Mouse (Mus musculus): ENCODE measurements around the gene Zfp661. TPM values are rescaled to one million over a fixed set of nuclear protein-coding genes. Genes with fewer than 3 reads are reported as not detected.
A peak's percentile ranks its signal among the peaks of the same experiment; 100 is the strongest.

Gene Zfp661
- polyA plus RNA-seq, 1 experiment from 2014 or later, result 2.4 TPM

GRCm38 (mm10) chr2:127551078-127551477, 35.8 kb downstream of the Zfp661 start:
- no peak for ATAC-seq (ENCODE audit: insufficient number of reproducible peaks, insufficient read depth, low FRiP score, low read depth)
- H3K36me3 ChIP-seq (ENCODE audit: control insufficient read depth, insufficient read depth, low read length), result no peaks in the 10 kb centered on the region
- no peak overlapping the region for H3K9ac ChIP-seq (ENCODE audit: low read length)
- H3K27me3 ChIP-seq (ENCODE audit: control insufficient read depth, insufficient read depth, low read length), result 0 out of 2 replicates have a peak, but pooled peaks cover 3% of the 10 kb centered on the region
- H3K4me3 ChIP-seq (ENCODE audit: control insufficient read depth in 1 of 2, insufficient read depth in 1 of 2, low read depth in 1 of 2, low read length in 2 of 2), result no peak overlapping the region
- no peaks in the 10 kb centered on the region for H3K9me3 ChIP-seq (ENCODE audit: control insufficient read depth, low read length)
- WGBS, result 56% methylated on average over 5 of the region's 5 CpGs
- H3K4me1 ChIP-seq (ENCODE audit: control insufficient read depth in 2 of 2, insufficient read depth in 2 of 2, low read length in 2 of 2), result no peaks in the 10 kb centered on the region
- no peak overlapping the region for H3K4me2 ChIP-seq (ENCODE audit: low read length)
- H3K27ac ChIP-seq (replicated peaks in 1 of 2; ENCODE audit: control insufficient read depth in 1 of 2, insufficient read depth in 1 of 2, low read depth in 2 of 2, low read length in 2 of 2), result no peak overlapping the region

- Histone ChIP-seq H3K9ac (ENCODE audit: low read length) (no peak overlapping the region), H3K4me3 (ENCODE audit: control insufficient read depth in 1 of 2, insufficient read depth in 1 of 2, low read depth in 1 of 2, low read length in 2 of 2) (no peak overlapping the region), H3K4me2 (ENCODE audit: low read length) (no peak overlapping the region), H3K4me1 (ENCODE audit: control insufficient read depth in 2 of 2, insufficient read depth in 2 of 2, low read length in 2 of 2) (no peaks in the 10 kb centered on the region), H3K27me3 (ENCODE audit: control insufficient read depth, insufficient read depth, low read length) (peaks cover 4% of the 10 kb centered on the region; the same call in 1 of the 2 replicates), H3K27ac (replicated peaks in 1 of 2; ENCODE audit: control insufficient read depth in 1 of 2, insufficient read depth in 1 of 2, low read depth in 2 of 2, low read length in 2 of 2) (no peak overlapping the region), H3K9me3 (ENCODE audit: control insufficient read depth, low read length) (no peaks in the 10 kb centered on the region), H3K36me3 (ENCODE audit: control insufficient read depth, insufficient read depth, low read length) (no peaks in the 10 kb centered on the region)
- 63% methylated on average over 1 of the region's 1 CpGs for WGBS
- no peak for ATAC-seq (ENCODE audit: insufficient number of reproducible peaks, insufficient read depth, low FRiP score, low read depth)
Measured at GRCm38 (mm10) chr2:127550446-127550845, 36.4 kb downstream of the Zfp661 start.

DNA sequence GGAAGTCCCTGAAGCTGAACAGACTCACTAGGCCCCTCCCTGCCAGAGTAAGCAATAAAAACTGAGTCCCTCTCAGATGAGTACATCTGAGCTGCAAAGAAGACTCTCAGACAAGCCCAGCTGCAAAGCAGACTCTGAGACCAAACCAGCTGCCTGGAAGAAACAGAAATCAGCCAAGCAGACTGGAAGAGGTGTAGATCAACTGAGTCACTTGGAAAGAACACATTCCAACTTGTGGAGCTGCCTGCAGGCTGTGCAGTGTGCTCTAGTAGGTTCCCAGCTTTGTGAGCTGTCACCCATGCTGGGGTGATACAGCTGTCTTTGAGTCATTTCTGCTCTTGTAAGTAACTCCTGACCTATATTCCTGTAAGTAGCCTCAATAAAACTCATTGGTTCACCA, 37.2 kb downstream of the Zfp661 start:
- Histone ChIP-seq H3K4me1 (ENCODE audit: control insufficient read depth in 2 of 2, insufficient read depth in 2 of 2, low read length in 2 of 2) (no peaks in the 10 kb centered on the region), H3K27ac (replicated peaks in 1 of 2; ENCODE audit: control insufficient read depth in 1 of 2, insufficient read depth in 1 of 2, low read depth in 2 of 2, low read length in 2 of 2) (no peak overlapping the region), H3K27me3 (ENCODE audit: control insufficient read depth, insufficient read depth, low read length) (peaks cover 11% of the 10 kb centered on the region; the same call in 1 of the 2 replicates), H3K9me3 (ENCODE audit: control insufficient read depth, low read length) (no peaks in the 10 kb centered on the region), H3K36me3 (ENCODE audit: control insufficient read depth, insufficient read depth, low read length) (no peaks in the 10 kb centered on the region), H3K4me2 (ENCODE audit: low read length) (no peak overlapping the region), H3K4me3 (ENCODE audit: control insufficient read depth in 1 of 2, insufficient read depth in 1 of 2, low read depth in 1 of 2, low read length in 2 of 2) (no peak overlapping the region), H3K9ac (ENCODE audit: low read length) (no peak overlapping the region)
- ATAC-seq (ENCODE audit: insufficient number of reproducible peaks, insufficient read depth, low FRiP score, low read depth), result no peak

GRCm38 (mm10) chr2:127548342-127549074, 38.4 kb downstream of the Zfp661 start:
- WGBS, result 63% methylated on average over 5 of the region's 5 CpGs
- Histone ChIP-seq H3K4me2 (ENCODE audit: low read length) (no peak overlapping the region), H3K27ac (replicated peaks in 1 of 2; ENCODE audit: control insufficient read depth in 1 of 2, insufficient read depth in 1 of 2, low read depth in 2 of 2, low read length in 2 of 2) (no peak overlapping the region), H3K36me3 (ENCODE audit: control insufficient read depth, insufficient read depth, low read length) (no peaks in the 10 kb centered on the region), H3K4me3 (ENCODE audit: control insufficient read depth in 1 of 2, insufficient read depth in 1 of 2, low read depth in 1 of 2, low read length in 2 of 2) (no peak overlapping the region), H3K4me1 (ENCODE audit: control insufficient read depth in 2 of 2, insufficient read depth in 2 of 2, low read length in 2 of 2) (no peaks in the 10 kb centered on the region), H3K27me3 (ENCODE audit: control insufficient read depth, insufficient read depth, low read length) (peaks cover 20% of the 10 kb centered on the region), H3K9me3 (ENCODE audit: control insufficient read depth, low read length) (no peaks in the 10 kb centered on the region), H3K9ac (ENCODE audit: low read length) (no peak overlapping the region)
- ATAC-seq (ENCODE audit: insufficient number of reproducible peaks, insufficient read depth, low FRiP score, low read depth), result no peak

DNA sequence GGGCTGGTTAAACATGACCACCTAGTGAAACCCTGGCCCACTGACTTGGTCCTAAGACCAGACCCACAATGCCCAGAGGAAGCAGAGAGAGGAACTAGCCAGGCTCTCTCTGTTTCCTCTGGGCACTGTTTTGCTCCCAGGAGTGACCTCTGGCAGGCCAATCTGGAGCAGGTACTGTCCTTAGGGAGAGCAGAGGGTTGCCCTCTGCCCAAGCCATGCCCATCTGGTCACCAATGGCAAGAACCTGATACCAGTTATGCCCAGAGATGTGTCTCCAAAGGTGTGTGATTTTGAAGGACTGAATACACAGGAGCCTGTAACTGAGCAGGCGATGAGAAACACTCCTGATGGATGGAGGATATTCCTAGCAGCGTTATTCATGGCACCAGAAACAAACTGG, 45.2 kb downstream of the Zfp661 start:
- Histone ChIP-seq H3K4me3 (ENCODE audit: control insufficient read depth in 1 of 2, insufficient read depth in 1 of 2, low read depth in 1 of 2, low read length in 2 of 2) (no peak overlapping the region), H3K4me2 (ENCODE audit: low read length) (no peak overlapping the region), H3K36me3 (ENCODE audit: control insufficient read depth, insufficient read depth, low read length) (no peaks in the 10 kb centered on the region), H3K9ac (ENCODE audit: low read length) (no peak overlapping the region), H3K9me3 (ENCODE audit: control insufficient read depth, low read length) (no peaks in the 10 kb centered on the region), H3K27me3 (ENCODE audit: control insufficient read depth, insufficient read depth, low read length) (peaks cover 80% of the 10 kb centered on the region), H3K4me1 (ENCODE audit: control insufficient read depth in 2 of 2, insufficient read depth in 2 of 2, low read length in 2 of 2) (0 out of 4 replicates have a peak, but pooled peaks cover 0 to 3% of the 10 kb centered on the region in 2 experiments), H3K27ac (replicated peaks in 1 of 2; ENCODE audit: control insufficient read depth in 1 of 2, insufficient read depth in 1 of 2, low read depth in 2 of 2, low read length in 2 of 2) (no peak overlapping the region)
- 84% methylated on average over 2 of the region's 2 CpGs for WGBS
- no peak for ATAC-seq (ENCODE audit: insufficient number of reproducible peaks, insufficient read depth, low FRiP score, low read depth)

DNA sequence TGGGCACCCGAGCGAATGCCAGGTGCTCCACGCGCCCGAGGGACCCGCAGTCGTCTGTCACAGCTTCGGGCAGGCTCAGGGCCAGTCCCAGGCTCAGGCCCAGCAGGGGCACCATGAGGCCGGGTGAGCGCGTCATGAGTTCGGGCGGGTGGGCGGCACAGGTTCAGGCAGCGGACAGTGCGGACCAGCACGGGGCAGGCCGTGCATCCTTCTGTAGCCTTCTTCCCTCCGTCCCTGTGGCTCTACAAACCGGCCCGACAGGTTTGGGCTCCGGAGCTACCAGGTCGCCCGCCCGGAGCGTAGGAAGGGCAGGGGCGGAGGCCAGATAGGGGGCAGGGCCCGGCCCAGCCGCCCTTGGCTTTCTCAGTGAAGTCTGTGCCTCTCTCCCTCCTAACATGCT, 45.7 kb downstream of the Zfp661 start, which contains the start of gene Prom2:
Prom2 (minus strand) TSS at position 283 of the 400 bp plus-strand sequence.
- H3K36me3 ChIP-seq (ENCODE audit: control insufficient read depth, insufficient read depth, low read length), result no peaks in the 10 kb centered on the region
- H3K27me3 ChIP-seq (ENCODE audit: control insufficient read depth, insufficient read depth, low read length), result peaks cover 80% of the 10 kb centered on the region
- H3K27ac ChIP-seq (replicated peaks in 1 of 2; ENCODE audit: control insufficient read depth in 1 of 2, insufficient read depth in 1 of 2, low read depth in 2 of 2, low read length in 2 of 2), result no peak within 1 kb of the TSS
- H3K9me3 ChIP-seq (ENCODE audit: control insufficient read depth, low read length), result no peaks in the 10 kb centered on the region
- no peak within 1 kb of the TSS for H3K9ac ChIP-seq (ENCODE audit: low read length)
- 4% methylated on average over 29 of the region's 29 CpGs for WGBS
- ATAC-seq (ENCODE audit: insufficient number of reproducible peaks, insufficient read depth, low FRiP score, low read depth), result no peak
- H3K4me2 ChIP-seq (ENCODE audit: low read length), result peak within 1 kb of the TSS; percentile 41
- no peak within 1 kb of the TSS for H3K4me3 ChIP-seq (ENCODE audit: control insufficient read depth in 1 of 2, insufficient read depth in 1 of 2, low read depth in 1 of 2, low read length in 2 of 2)
- H3K4me1 ChIP-seq (ENCODE audit: control insufficient read depth in 2 of 2, insufficient read depth in 2 of 2, low read length in 2 of 2), result 0 out of 4 replicates have a peak, but pooled peaks cover 0 to 3% of the 10 kb centered on the region in 2 experiments

DNA sequence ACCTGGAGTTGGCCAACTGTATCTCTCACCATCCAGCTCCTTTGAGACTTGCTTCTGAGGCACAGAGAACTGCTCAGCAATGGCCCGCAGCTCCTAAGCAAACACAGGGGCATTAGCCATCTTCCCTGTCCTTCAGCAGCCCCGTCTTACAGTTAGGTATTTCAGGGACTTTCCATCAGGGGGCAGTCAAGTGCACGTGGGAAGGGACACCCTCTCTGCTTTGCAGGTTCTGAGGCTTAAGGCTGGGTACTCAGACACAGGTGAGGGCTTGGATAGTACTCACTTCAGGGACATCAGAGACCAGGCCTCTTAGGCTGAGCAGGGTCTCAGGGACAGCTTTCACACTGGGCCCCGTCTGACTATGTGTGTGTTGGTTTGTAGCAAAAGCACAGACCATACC, 47.4 kb downstream of the Zfp661 start:
- Histone ChIP-seq H3K27me3 (ENCODE audit: control insufficient read depth, insufficient read depth, low read length) (peaks cover 74% of the 10 kb centered on the region), H3K9ac (ENCODE audit: low read length) (no peak overlapping the region), H3K27ac (replicated peaks in 1 of 2; ENCODE audit: control insufficient read depth in 1 of 2, insufficient read depth in 1 of 2, low read depth in 2 of 2, low read length in 2 of 2) (no peak overlapping the region), H3K4me3 (ENCODE audit: control insufficient read depth in 1 of 2, insufficient read depth in 1 of 2, low read depth in 1 of 2, low read length in 2 of 2) (no peak overlapping the region), H3K4me2 (ENCODE audit: low read length) (no peak overlapping the region), H3K4me1 (ENCODE audit: control insufficient read depth in 2 of 2, insufficient read depth in 2 of 2, low read length in 2 of 2) (0 out of 4 replicates have a peak, but pooled peaks cover 0 to 3% of the 10 kb centered on the region in 2 experiments), H3K9me3 (ENCODE audit: control insufficient read depth, low read length) (no peaks in the 10 kb centered on the region), H3K36me3 (ENCODE audit: control insufficient read depth, insufficient read depth, low read length) (no peaks in the 10 kb centered on the region)
- 24% methylated on average over 4 of the region's 4 CpGs for WGBS
- ATAC-seq (ENCODE audit: insufficient number of reproducible peaks, insufficient read depth, low FRiP score, low read depth), result no peak
